Mouse (Mus musculus) CD4-positive, CD25-positive, alpha-beta regulatory T cell, adult 9 weeks (primary cell): Measurements from ENCODE around the gene Gpr50. TPM values are rescaled to one million over a fixed set of nuclear protein-coding genes. Genes with fewer than 3 reads are reported as not detected.

Source experiments
- polyA plus RNA-seq: library from polyadenylated mRNA; unstranded; fragments of 100-300 nt; shearing (Covaris generic); gene quantifications from one replicate; pipeline ENCODE4 v1.2.1, GENCODE M21; 2017

The Gpr50 gene
- not detected for polyA plus RNA-seq

DNA sequence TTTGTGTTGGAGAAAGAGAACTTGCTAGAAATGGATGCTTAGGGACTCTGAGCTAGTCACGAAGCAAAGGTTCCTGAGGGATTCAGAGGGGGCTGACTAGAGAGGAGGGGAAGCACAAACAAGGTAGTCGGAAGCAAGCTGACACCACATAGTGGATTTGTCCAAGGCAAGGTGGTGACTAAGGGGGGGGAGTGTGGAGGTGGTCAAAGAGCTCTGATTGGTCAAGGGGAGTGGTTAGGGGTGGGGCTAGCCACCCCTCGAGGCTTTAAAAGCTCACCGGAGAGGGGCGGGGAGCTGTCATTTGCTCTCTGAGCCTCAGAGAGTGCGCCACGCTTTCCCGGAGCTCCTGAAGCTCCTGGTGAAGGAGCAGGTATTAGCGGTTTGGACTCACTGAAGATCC is at the start of gene Gpr50:
Gene Gpr50 (plus strand): TSS at position 294 of the 400 bp plus-strand sequence.

Other genes with a start within 250 kb of the Gpr50 start
- gene Cd99l2, start 170.8 kb upstream of the Gpr50 start, polyA plus RNA-seq, result 22.4 TPM
- 23.1 TPM for gene Hmgb3, start 107.7 kb upstream of the Gpr50 start, polyA plus RNA-seq
- gene Vma21, start 152.3 kb downstream of the Gpr50 start, polyA plus RNA-seq, result 38.9 TPM